Mouse (Mus musculus): ENCODE results near the gene Mical3. TPM values are rescaled to one million over a fixed set of nuclear protein-coding genes. Genes with fewer than 3 reads are reported as not detected.
A peak's percentile ranks its signal among the peaks of the same experiment; 100 is the strongest.

The Mical3 gene
- polyA plus RNA-seq, 1 experiment from 2014 or later: 4.5 TPM

DNA sequence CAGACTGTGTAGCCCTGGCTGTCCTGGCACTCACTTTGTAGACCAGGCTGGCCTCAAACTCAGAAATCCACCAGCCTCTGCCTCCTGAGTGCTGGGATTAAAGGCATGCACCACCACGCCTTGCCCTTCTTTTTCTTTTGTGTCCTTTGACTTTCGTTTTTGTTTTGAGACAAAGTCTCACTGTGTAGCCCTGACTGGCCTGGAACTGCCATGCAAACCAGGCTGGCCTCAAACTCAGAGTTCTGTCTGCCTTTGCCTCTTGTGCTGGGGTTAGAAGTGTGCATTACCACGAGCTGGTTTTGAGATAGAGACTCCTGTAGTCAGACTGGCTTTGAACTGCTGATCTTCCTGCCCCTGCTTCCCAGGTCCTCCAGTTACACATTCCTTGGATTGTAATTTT, 3.5 kb upstream of the Mical3 start:
- Histone ChIP-seq H3K4me2 (replicated peaks; ENCODE audit: low read depth) (no peak overlapping the region), H3K27me3 (replicated peaks; ENCODE audit: control insufficient read depth, insufficient read depth, low read length) (peaks cover 12% of the 10 kb centered on the region), H3K4me1 (replicated peaks; ENCODE audit: control insufficient read depth, insufficient read depth, low read length) (no peaks in the 10 kb centered on the region), H3K4me3 (ENCODE audit: low read depth, low read length) (no peak overlapping the region), H3K9me3 (ENCODE audit: control insufficient read depth) (no peaks in the 10 kb centered on the region), H3K36me3 (ENCODE audit: control insufficient read depth, insufficient read depth) (no peaks in the 10 kb centered on the region), H3K27ac (ENCODE audit: low read depth, low read length) (no peak overlapping the region), H3K9ac (ENCODE audit: low read depth, low read length) (no peak overlapping the region)
- no peak for TF ChIP-seq CTCF (IDR thresholded peaks at IDR 0.05; ENCODE audit: low read depth)
- ATAC-seq: no peak
- WGBS: 60% methylated on average over 3 of the region's 3 CpGs

DNA sequence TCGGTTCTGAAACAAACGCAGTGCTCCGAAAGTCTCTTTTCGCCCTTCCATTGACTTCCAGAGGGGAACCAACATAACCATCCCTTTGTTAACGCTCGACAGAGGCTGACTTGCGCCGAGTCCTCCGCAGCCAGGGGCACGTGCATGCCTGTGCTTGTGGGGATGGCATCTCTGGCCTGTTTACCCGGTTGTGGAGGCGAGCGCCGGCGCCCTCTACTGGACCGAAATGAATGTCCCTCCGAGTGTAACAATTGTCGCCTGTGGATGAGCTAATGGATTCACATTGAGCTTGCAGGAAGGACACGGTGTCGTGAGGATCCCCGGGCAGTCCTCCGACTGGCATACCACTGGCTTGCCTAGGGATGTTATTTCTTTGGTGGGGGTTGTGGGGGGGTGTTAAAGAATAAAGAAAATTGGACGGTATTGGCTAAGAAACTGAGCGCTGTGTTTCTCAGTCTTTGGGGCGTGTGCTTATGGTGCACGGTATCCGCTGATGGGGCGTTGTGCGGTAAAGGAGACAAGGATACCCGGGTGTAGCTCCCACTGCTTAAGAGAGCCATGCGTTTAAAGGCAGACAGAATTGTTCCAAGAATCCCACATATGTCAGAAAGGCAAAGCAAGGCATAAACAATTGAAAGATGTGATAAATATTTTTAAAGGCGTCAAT, 627 bp downstream of the Mical3 start:
- Histone ChIP-seq H3K27me3 (replicated peaks; ENCODE audit: control insufficient read depth, insufficient read depth, low read length) (peaks cover 12% of the 10 kb centered on the region), H3K9ac (ENCODE audit: low read depth, low read length) (peak overlapping the region; percentile 17; the same call in 1 of the 2 replicates), H3K27ac (ENCODE audit: low read depth, low read length) (no peak overlapping the region), H3K36me3 (ENCODE audit: control insufficient read depth, insufficient read depth) (no peaks in the 10 kb centered on the region), H3K9me3 (ENCODE audit: control insufficient read depth) (no peaks in the 10 kb centered on the region), H3K4me2 (replicated peaks; ENCODE audit: low read depth) (peak overlapping the region; percentile 74), H3K4me1 (replicated peaks; ENCODE audit: control insufficient read depth, insufficient read depth, low read length) (no peaks in the 10 kb centered on the region), H3K4me3 (ENCODE audit: low read depth, low read length) (peak overlapping the region; percentile 22)
- WGBS: 2% methylated on average over 32 of the region's 32 CpGs
- ATAC-seq: peak; percentile 94
- TF ChIP-seq CTCF (IDR thresholded peaks at IDR 0.05; ENCODE audit: low read depth): peak; percentile 98

DNA sequence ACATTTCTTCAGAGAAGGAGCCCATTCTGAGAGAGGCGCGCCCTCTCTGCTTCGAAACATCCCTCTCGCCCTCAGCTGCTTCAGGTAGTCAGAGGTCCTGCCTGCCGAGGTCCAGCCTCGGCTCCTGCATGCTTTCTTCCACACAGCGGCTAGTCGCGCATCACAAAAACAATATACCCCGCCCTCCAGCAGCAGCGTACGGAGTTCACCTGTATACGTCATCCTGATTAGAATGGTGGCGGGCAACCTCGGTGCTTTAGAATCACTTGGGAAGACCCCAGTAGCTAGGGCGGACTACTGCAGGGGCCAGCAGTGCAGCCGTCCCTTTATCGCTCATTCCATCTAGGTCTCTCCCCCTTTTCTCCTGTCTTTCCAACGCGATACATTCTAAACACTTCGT, 1.3 kb downstream of the Mical3 start:
- WGBS: 13% methylated on average over 21 of the region's 21 CpGs
- Histone ChIP-seq H3K9me3 (ENCODE audit: control insufficient read depth) (no peaks in the 10 kb centered on the region), H3K4me3 (ENCODE audit: low read depth, low read length) (peak overlapping the region; percentile 22), H3K27ac (ENCODE audit: low read depth, low read length) (no peak overlapping the region), H3K4me1 (replicated peaks; ENCODE audit: control insufficient read depth, insufficient read depth, low read length) (no peaks in the 10 kb centered on the region), H3K9ac (ENCODE audit: low read depth, low read length) (peak overlapping the region; percentile 17; the same call in 1 of the 2 replicates), H3K4me2 (replicated peaks; ENCODE audit: low read depth) (peak overlapping the region; percentile 74), H3K27me3 (replicated peaks; ENCODE audit: control insufficient read depth, insufficient read depth, low read length) (peaks cover 12% of the 10 kb centered on the region), H3K36me3 (ENCODE audit: control insufficient read depth, insufficient read depth) (no peaks in the 10 kb centered on the region)
- peak; percentile 50 for ATAC-seq
- no peak for TF ChIP-seq CTCF (IDR thresholded peaks at IDR 0.05; ENCODE audit: low read depth)

DNA sequence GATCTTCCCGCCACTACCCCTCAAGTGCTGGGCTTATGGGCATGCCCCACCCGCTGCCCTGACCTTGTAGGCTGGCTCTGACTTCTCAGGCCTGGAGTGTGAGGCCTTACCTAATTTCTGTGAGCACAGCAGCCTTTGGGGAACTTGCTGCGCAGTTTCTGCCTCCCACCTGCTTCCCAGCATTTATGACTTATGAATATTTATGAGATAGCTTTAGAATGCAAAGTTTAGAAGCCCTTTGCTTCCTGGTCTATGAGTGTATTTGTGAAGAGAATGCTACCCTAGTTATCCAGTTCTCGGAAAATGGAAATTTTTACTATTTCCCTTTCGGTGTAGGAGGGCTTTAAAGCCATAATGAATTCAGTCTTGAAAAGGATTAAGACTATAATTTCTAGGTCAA, 2.1 kb downstream of the Mical3 start:
- no peaks in the 10 kb centered on the region for H3K9me3 ChIP-seq (ENCODE audit: control insufficient read depth)
- H3K4me2 ChIP-seq (replicated peaks; ENCODE audit: low read depth): no peak overlapping the region
- H3K27ac ChIP-seq (ENCODE audit: low read depth, low read length): no peak overlapping the region
- no peak for TF ChIP-seq CTCF (IDR thresholded peaks at IDR 0.05; ENCODE audit: low read depth)
- H3K9ac ChIP-seq (ENCODE audit: low read depth, low read length): no peak overlapping the region
- no peaks in the 10 kb centered on the region for H3K36me3 ChIP-seq (ENCODE audit: control insufficient read depth, insufficient read depth)
- peaks cover 12% of the 10 kb centered on the region for H3K27me3 ChIP-seq (replicated peaks; ENCODE audit: control insufficient read depth, insufficient read depth, low read length)
- H3K4me3 ChIP-seq (ENCODE audit: low read depth, low read length): no peak overlapping the region
- no peaks in the 10 kb centered on the region for H3K4me1 ChIP-seq (replicated peaks; ENCODE audit: control insufficient read depth, insufficient read depth, low read length)
- WGBS: 95% methylated on average over 5 of the region's 5 CpGs
- no peak for ATAC-seq

DNA sequence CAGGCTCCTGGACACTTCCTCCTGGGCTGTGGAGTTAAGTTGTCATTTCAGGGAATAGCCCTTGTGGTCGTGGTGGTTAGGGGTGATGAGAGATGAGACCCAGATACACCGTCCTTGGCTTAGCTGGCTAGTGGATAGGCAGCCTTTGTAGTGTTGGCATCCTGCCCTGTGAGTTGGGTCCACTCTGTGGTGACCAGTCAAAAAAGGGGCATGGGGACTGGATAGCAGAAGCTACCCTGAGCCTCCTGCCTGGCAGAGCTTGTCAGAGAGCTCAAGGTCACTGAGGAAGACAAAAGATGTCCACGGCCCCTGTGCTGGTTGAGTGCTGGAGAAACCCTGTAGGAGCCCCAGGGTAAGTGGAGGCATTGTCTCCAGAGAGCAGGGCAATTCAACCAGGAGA, 3.1 kb downstream of the Mical3 start:
- no peaks in the 10 kb centered on the region for H3K36me3 ChIP-seq (ENCODE audit: control insufficient read depth, insufficient read depth)
- ATAC-seq: no peak
- H3K27ac ChIP-seq (ENCODE audit: low read depth, low read length): no peak overlapping the region
- H3K9me3 ChIP-seq (ENCODE audit: control insufficient read depth): no peaks in the 10 kb centered on the region
- TF ChIP-seq CTCF (IDR thresholded peaks at IDR 0.05; ENCODE audit: low read depth): no peak
- H3K4me2 ChIP-seq (replicated peaks; ENCODE audit: low read depth): no peak overlapping the region
- 63% methylated on average over 3 of the region's 3 CpGs for WGBS
- peaks cover 12% of the 10 kb centered on the region for H3K27me3 ChIP-seq (replicated peaks; ENCODE audit: control insufficient read depth, insufficient read depth, low read length)
- no peak overlapping the region for H3K9ac ChIP-seq (ENCODE audit: low read depth, low read length)
- no peaks in the 10 kb centered on the region for H3K4me1 ChIP-seq (replicated peaks; ENCODE audit: control insufficient read depth, insufficient read depth, low read length)
- H3K4me3 ChIP-seq (ENCODE audit: low read depth, low read length): no peak overlapping the region

DNA sequence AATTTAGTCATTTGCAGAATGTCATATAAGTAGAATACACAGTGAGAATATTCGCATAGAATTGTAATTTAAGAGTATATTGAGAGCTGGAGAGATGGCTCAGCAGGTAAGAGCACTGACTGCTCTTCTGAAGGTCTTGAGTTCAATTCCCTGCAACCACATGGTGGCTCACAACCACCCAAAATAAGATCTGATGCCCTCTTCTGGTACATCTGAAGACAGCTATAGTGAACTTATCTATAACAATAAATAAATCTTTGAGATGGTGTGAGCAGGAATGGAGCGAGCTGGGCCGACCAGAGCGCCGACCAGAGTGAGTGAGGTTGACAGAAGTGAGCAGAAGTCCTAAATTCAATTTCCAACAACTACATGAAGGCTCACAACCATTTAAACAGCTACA, 4.6 kb downstream of the Mical3 start:
- Histone ChIP-seq H3K27me3 (replicated peaks; ENCODE audit: control insufficient read depth, insufficient read depth, low read length) (peaks cover 10% of the 10 kb centered on the region), H3K36me3 (ENCODE audit: control insufficient read depth, insufficient read depth) (no peaks in the 10 kb centered on the region), H3K4me3 (ENCODE audit: low read depth, low read length) (no peak overlapping the region), H3K4me1 (replicated peaks; ENCODE audit: control insufficient read depth, insufficient read depth, low read length) (no peaks in the 10 kb centered on the region), H3K9ac (ENCODE audit: low read depth, low read length) (no peak overlapping the region), H3K4me2 (replicated peaks; ENCODE audit: low read depth) (no peak overlapping the region), H3K9me3 (ENCODE audit: control insufficient read depth) (no peaks in the 10 kb centered on the region), H3K27ac (ENCODE audit: low read depth, low read length) (no peak overlapping the region)
- WGBS: 84% methylated on average over 5 of the region's 5 CpGs
- peak; percentile 20; the same call in 1 of the 2 replicates for TF ChIP-seq CTCF (IDR thresholded peaks at IDR 0.05; ENCODE audit: low read depth)
- ATAC-seq: no peak
